Mouse (Mus musculus) CH12.LX (cell line): ENCODE measurements around the gene Gm7137. TPM values are rescaled to one million over a fixed set of nuclear protein-coding genes. Genes with fewer than 3 reads are reported as not detected.

Experiments
- DNase-seq: peaks from one replicate; pipeline ENCODE4 v3.0.0-alpha.2; 2013; ENCODE audit errors: extremely low read depth
- H3K27ac ChIP-seq: 2 replicates; pipeline ENCODE4 v1.5.1; 2012; ENCODE audit warnings: low read depth, mild to moderate bottlenecking, control low read depth, moderate library complexity; ENCODE audit not compliant: insufficient read depth
- H3K27me3 ChIP-seq: replicated peaks from 2 replicates; pipeline ENCODE3; 2012; ENCODE audit warnings: inconsistent platforms
- H3K36me3 ChIP-seq, 2 experiments: replicated peaks in 1 of 2; 2 replicates each; pipeline versions ENCODE3 to v1.6.1; 2012; ENCODE audit warnings: inconsistent platforms in 1 of 2, low read length in 1 of 2, mild to moderate bottlenecking in 1 of 2, mixed read lengths in 1 of 2, moderate library complexity in 1 of 2; ENCODE audit not compliant: control insufficient read depth in 1 of 2, insufficient read depth in 1 of 2
- H3K4me1 ChIP-seq, 2 experiments: 2 replicates each; pipeline ENCODE4 v1.6.1; 2012; ENCODE audit warnings: inconsistent platforms in 1 of 2, moderate library complexity in 1 of 2; ENCODE audit not compliant: insufficient read depth in 2 of 2, control insufficient read depth in 1 of 2
- H3K4me2 ChIP-seq: 2 replicates; pipeline ENCODE4 v1.6.1; 2012; ENCODE audit warnings: low read depth, mild to moderate bottlenecking, control low read depth; ENCODE audit not compliant: poor library complexity, insufficient read depth, severe bottlenecking
- H3K4me3 ChIP-seq, 3 experiments: fragments of 150-350 bp in 1 of 3; sonication (generic) in 1 of 3; replicated peaks in 1 of 3; 2 replicates each; pipeline versions ENCODE3 to v1.5.1; 2011 to 2012; ENCODE audit warnings: low read depth in 2 of 3, low read length in 2 of 3, mild to moderate bottlenecking in 2 of 3, moderate library complexity in 2 of 3, control low read depth in 1 of 3, improper control_type of control experiment in 1 of 3, inconsistent platforms in 1 of 3, mixed read lengths in 1 of 3; ENCODE audit not compliant: poor library complexity in 1 of 3
- H3K79me2 ChIP-seq: replicated peaks from 2 replicates; pipeline ENCODE4 v1.6.1; 2012; ENCODE audit warnings: mild to moderate bottlenecking, moderate library complexity; ENCODE audit not compliant: control insufficient read depth, poor library complexity, insufficient read depth, severe bottlenecking; ENCODE audit errors: extremely low read depth
- H3K9ac ChIP-seq: 2 replicates; pipeline ENCODE4 v1.6.1; 2012; ENCODE audit warnings: low read depth, mild to moderate bottlenecking, control low read depth, moderate library complexity; ENCODE audit not compliant: insufficient read depth
- H3K9me3 ChIP-seq: replicated peaks from 2 replicates; pipeline ENCODE3; 2012; ENCODE audit warnings: low read length, inconsistent platforms, mixed read lengths
- BHLHE40 ChIP-seq: IDR thresholded peaks from 2 replicates; pipeline ENCODE4 v1.6.1; 2011; ENCODE audit warnings: mild to moderate bottlenecking, low read depth, low read length, improper control_type of control experiment
- CHD1 ChIP-seq: IDR thresholded peaks from 2 replicates; pipeline ENCODE4 v1.6.1; 2012; ENCODE audit warnings: low read depth, low read length, improper control_type of control experiment, inconsistent platforms
- CHD2 ChIP-seq: IDR thresholded peaks from 2 replicates; pipeline ENCODE4 v1.6.1; 2011; ENCODE audit warnings: low read length, improper control_type of control experiment
- CTCF ChIP-seq, 2 experiments: IDR thresholded peaks in 1 of 2; conservative IDR thresholded peaks in 1 of 2; 2 replicates each; pipeline ENCODE4 v1.5.1; 2011 to 2012; ENCODE audit warnings: low read depth in 2 of 2, low read length in 2 of 2, improper control_type of control experiment in 1 of 2, inconsistent platforms in 1 of 2, mild to moderate bottlenecking in 1 of 2, moderate library complexity in 1 of 2
- ELF1 ChIP-seq: IDR thresholded peaks from 2 replicates; pipeline ENCODE4 v1.6.1; 2014; ENCODE audit warnings: low read depth, mild to moderate bottlenecking, inconsistent platforms, low read length, improper control_type of control experiment
- IRF4 ChIP-seq: IDR thresholded peaks from 2 replicates; pipeline ENCODE4 v1.6.1; 2014; ENCODE audit warnings: low read depth, mild to moderate bottlenecking, inconsistent platforms, low read length, improper control_type of control experiment
- JUN ChIP-seq: IDR thresholded peaks from 2 replicates; pipeline ENCODE4 v1.6.1; 2011; ENCODE audit warnings: low read depth, mild to moderate bottlenecking, low read length, improper control_type of control experiment, moderate library complexity; ENCODE audit not compliant: insufficient read depth
- JUND ChIP-seq: conservative IDR thresholded peaks from 2 replicates; pipeline ENCODE4 v1.6.1; 2011; ENCODE audit warnings: low read depth, low read length, improper control_type of control experiment
- MAX ChIP-seq: IDR thresholded peaks from 2 replicates; pipeline ENCODE4 v1.6.1; 2011; ENCODE audit warnings: low read length, improper control_type of control experiment
- MXI1 ChIP-seq: IDR thresholded peaks from 2 replicates; pipeline ENCODE4 v1.6.1; 2011; ENCODE audit warnings: mild to moderate bottlenecking, low read depth, low read length, improper control_type of control experiment
- MYC ChIP-seq: IDR thresholded peaks from 2 replicates; pipeline ENCODE4 v1.6.1; 2011; ENCODE audit warnings: low read depth, mild to moderate bottlenecking, improper control_type of control experiment, low read length
- NELFE ChIP-seq: IDR thresholded peaks from 2 replicates; pipeline ENCODE4 v1.6.1; 2011; ENCODE audit warnings: low read depth, low read length, improper control_type of control experiment
- PAX5 ChIP-seq: IDR thresholded peaks from 2 replicates; pipeline ENCODE4 v1.6.1; 2012; ENCODE audit warnings: low read length, inconsistent platforms, mixed read lengths
- POLR2AphosphoS2 ChIP-seq: IDR thresholded peaks from 2 replicates; pipeline ENCODE4 v1.6.1; 2011; ENCODE audit warnings: low read depth, low read length, improper control_type of control experiment
- RAD21 ChIP-seq: IDR thresholded peaks from 2 replicates; pipeline ENCODE4 v1.6.1; 2011; ENCODE audit warnings: low read depth, mild to moderate bottlenecking, low read length, improper control_type of control experiment, moderate library complexity
- SIN3A ChIP-seq: IDR thresholded peaks from 2 replicates; pipeline ENCODE4 v1.6.1; 2012; ENCODE audit warnings: low read length, improper control_type of control experiment, inconsistent platforms
- SMC3 ChIP-seq: IDR thresholded peaks from 2 replicates; pipeline ENCODE4 v1.6.1; 2011; ENCODE audit warnings: low read depth, low read length, improper control_type of control experiment
- TBP ChIP-seq: conservative IDR thresholded peaks from 2 replicates; pipeline ENCODE4 v1.6.1; 2011; ENCODE audit warnings: low read depth, low read length, improper control_type of control experiment
- ZKSCAN1 ChIP-seq: IDR thresholded peaks from 2 replicates; pipeline ENCODE4 v1.6.1; 2012; ENCODE audit warnings: low read depth, inconsistent platforms, low read length, improper control_type of control experiment, borderline replicate concordance
- dilution Hi-C: fragments of 300-500 bp; cut with MboI; formaldehyde crosslinking; loops from 2 replicates; pipeline ENCODE4 v1.14.3; 2020; ENCODE audit warnings: low sequenced_read_pairs; ENCODE audit not compliant: extremely low pct_unique_long_range_greater_than_20kb, extremely low pct_ligation_motif_present
- in situ Hi-C: fragments of 300-500 bp; cut with MboI; formaldehyde crosslinking; loops from 3 replicates; pipeline ENCODE4 v1.14.3; 2019; ENCODE audit warnings: low sequenced_read_pairs, low pct_ligation_motif_present, low pct_unique_long_range_greater_than_20kb, mixed read lengths
- polyA plus RNA-seq: library from polyadenylated mRNA; unstranded; fragments of >175 nt; gene quantifications from 2 replicates; pipeline ENCODE4 v1.2.1, GENCODE M21; 2012; ENCODE audit warnings: low read depth; ENCODE audit not compliant: insufficient read length
- total RNA-seq, 2 experiments: library from RNA; depleted of rRNA; stranded (reverse); fragments of 300-350 nt in 1 of 2; fragments of >200 nt in 1 of 2; gene quantifications; 2 replicates each; pipeline ENCODE4 v1.2.3; 2012 to 2014

The Gm7137 gene
- total and polyA plus RNA-seq, 3 experiments, result not detected

DNA sequence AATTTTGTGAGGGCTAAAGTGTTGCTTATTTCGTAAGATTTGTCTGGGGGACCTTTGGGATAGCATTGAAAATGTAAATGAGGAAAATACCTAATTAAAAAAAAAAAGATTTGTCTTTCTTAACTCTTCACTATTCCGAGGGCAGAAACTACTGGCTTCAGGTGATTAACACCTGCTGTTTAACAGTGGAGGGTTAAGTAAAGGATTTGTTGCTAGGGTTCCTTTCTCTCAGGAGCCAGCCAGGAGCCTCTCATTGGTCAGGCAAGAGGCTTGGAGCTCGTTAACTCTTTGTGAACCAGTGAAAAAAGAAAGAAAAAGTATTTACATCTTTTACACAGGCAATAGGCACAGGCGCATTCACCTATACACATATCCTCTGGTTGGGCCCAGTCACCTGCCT lies 31.2 kb upstream of the Gm7137 start:
- H3K27me3 ChIP-seq, result peaks cover 67% of the 10 kb centered on the region
- no peak overlapping the region for H3K4me3 ChIP-seq
- peaks cover 2% of the 10 kb centered on the region for H3K9me3 ChIP-seq
- H3K79me2 ChIP-seq, result no peaks in the 10 kb centered on the region
- dilution Hi-C loops (no loop called here), in situ Hi-C loops (no loop called here)
- H3K9ac ChIP-seq, result no peak overlapping the region
- H3K4me1 ChIP-seq, result 0 out of 4 replicates have a peak, but pooled peaks cover 0 to 3% of the 10 kb centered on the region in 2 experiments
- no peak for DNase-seq
- H3K4me2 ChIP-seq, result no peak overlapping the region
- TF ChIP-seq ZKSCAN1 (no peak), TBP (no peak)
- no peak overlapping the region for H3K27ac ChIP-seq
- no peaks in the 10 kb centered on the region for H3K36me3 ChIP-seq

DNA sequence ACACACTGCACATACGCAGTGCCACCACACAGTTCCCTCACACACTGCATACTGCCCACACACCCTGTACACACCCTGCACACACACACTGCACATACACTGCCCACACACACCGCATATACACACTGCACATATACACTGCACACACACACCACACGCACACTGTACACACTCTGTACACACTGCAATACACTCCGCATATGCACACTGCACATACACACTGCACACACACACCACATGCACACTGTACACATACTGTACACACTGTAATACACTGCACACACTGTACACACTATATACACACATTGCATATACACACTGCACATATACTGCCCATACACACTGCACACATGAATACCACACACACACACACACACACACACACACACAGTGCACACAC lies 30.5 kb upstream of the Gm7137 start:
- no peak for DNase-seq
- H3K4me1 ChIP-seq, result 0 out of 4 replicates have a peak, but pooled peaks cover 0 to 3% of the 10 kb centered on the region in 2 experiments
- dilution Hi-C loops, result no loop called here

DNA sequence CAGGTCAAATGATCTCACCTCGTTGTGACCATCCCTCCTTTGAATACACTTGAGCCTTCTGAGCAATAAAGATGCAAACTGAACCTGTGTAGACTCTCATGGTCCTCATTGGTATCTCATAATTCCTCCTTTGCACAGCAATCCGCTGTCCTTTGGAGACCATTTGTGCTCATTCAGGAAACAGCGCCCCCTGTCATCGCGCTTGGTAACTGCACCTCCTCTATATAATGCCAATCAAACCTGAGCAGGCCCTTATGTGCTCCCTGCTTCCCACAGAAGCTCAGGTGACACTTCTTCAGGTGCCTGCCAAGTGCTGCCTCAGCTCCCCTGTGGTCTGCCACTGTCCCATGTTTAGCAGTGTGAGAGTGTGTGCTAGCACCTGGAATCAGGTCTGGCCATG lies 27.5 kb upstream of the Gm7137 start:
- H3K36me3 ChIP-seq, result no peaks in the 10 kb centered on the region
- H3K27me3 ChIP-seq, result peaks cover 76% of the 10 kb centered on the region
- H3K4me3 ChIP-seq, result no peak overlapping the region
- no peaks in the 10 kb centered on the region for H3K9me3 ChIP-seq
- in situ Hi-C loops, result no loop called here
- DNase-seq, result peak; percentile 26
- TF ChIP-seq PAX5 (no peak), JUND (no peak), CTCF (conservative IDR thresholded peaks at IDR 0.05 in 1 of 2, IDR thresholded peaks at IDR 0.05 in 1 of 2; ENCODE audit: low read depth in 2 of 2, low read length in 2 of 2) (peak; percentile 72 to 81), MYC (no peak), RAD21 (peak; percentile 26), NELFE (no peak), SMC3 (peak; percentile 50), CHD1 (no peak)
- no peak overlapping the region for H3K4me2 ChIP-seq
- H3K27ac ChIP-seq, result no peak overlapping the region
- dilution Hi-C loops, result no loop called here
- no peak overlapping the region for H3K9ac ChIP-seq
- no peaks in the 10 kb centered on the region for H3K79me2 ChIP-seq
- 0 out of 4 replicates have a peak, but pooled peaks cover 0 to 3% of the 10 kb centered on the region in 2 experiments for H3K4me1 ChIP-seq

More for the DNA sequence above, 30.5 kb upstream of the Gm7137 start:
- no peaks in the 10 kb centered on the region for H3K79me2 ChIP-seq
- H3K27ac ChIP-seq, result no peak overlapping the region
- no peak overlapping the region for H3K4me3 ChIP-seq
- H3K27me3 ChIP-seq, result peaks cover 70% of the 10 kb centered on the region
- no peak overlapping the region for H3K4me2 ChIP-seq
- in situ Hi-C loops, result no loop called here
- no peaks in the 10 kb centered on the region for H3K36me3 ChIP-seq
- no peak for TF ChIP-seq TBP
- TF ChIP-seq ELF1, result no peak
- no peak for TF ChIP-seq JUN
- TF ChIP-seq BHLHE40, result no peak
- no peak for TF ChIP-seq IRF4
- no peak for TF ChIP-seq NELFE
- no peak for TF ChIP-seq CTCF (conservative IDR thresholded peaks at IDR 0.05 in 1 of 2, IDR thresholded peaks at IDR 0.05 in 1 of 2; ENCODE audit: low read depth in 2 of 2, low read length in 2 of 2)
- TF ChIP-seq CHD2, result no peak
- TF ChIP-seq POLR2AphosphoS2, result no peak
- no peak for TF ChIP-seq MAX
- no peak for TF ChIP-seq SIN3A
- TF ChIP-seq PAX5, result no peak
- no peak for TF ChIP-seq MYC
- no peak for TF ChIP-seq MXI1
- TF ChIP-seq CHD1, result no peak
- no peak overlapping the region for H3K9ac ChIP-seq
- no peaks in the 10 kb centered on the region for H3K9me3 ChIP-seq
